9 mouse cellular contexts compared by ENCODE assay signal in genomic region chr17:25802825-25803517, GRCm38 (mm10). TPM values are rescaled to one million over a fixed set of nuclear protein-coding genes. Genes with fewer than 3 reads are reported as not detected.
DNase-seq lines count a peak whose midpoint lies in the region; ATAC-seq and TF ChIP-seq lines count a peak whose summit lies in the region.
"Had no signal": no experiment of that assay in that cellular context is flagged by ENCODE, and none has a peak within 500 bp of the region (broad histone marks: within the 10 kb centered on the region; RNA-seq: fewer than 3 reads in every experiment).

No protein-coding gene starts in this region.

- no peaks in the 10 kb centered on the region for H3K4me1 ChIP-seq in kidney, embryonic 14.5 days (ENCODE audit: control insufficient read depth, insufficient read depth, low read length)
- no peaks in the 10 kb centered on the region for H3K4me1 ChIP-seq in embryonic facial prominence, embryonic 13.5 days
- H3K4me1 ChIP-seq in heart, embryonic 14.5 days (ENCODE audit: control insufficient read depth in 2 of 2, insufficient read depth in 2 of 2, low read length in 2 of 2), result peaks cover 5 to 9% of the 10 kb centered on the region in 2 experiments
- H3K4me1 ChIP-seq in olfactory bulb, adult 2 months (ENCODE audit: control insufficient read depth, insufficient read depth, low read length), result peaks cover 17% of the 10 kb centered on the region
- no peaks in the 10 kb centered on the region for H3K4me1 ChIP-seq in kidney, adult 2 months (ENCODE audit: control insufficient read depth, insufficient read depth, low read length)

- H3K9ac ChIP-seq in kidney, embryonic 14.5 days (ENCODE audit: low read depth, low read length), result peak overlapping the region; percentile 40; the same call in 1 of the 2 replicates
- peak overlapping the region; percentile 40; the same call in 1 of the 2 replicates for H3K9ac ChIP-seq in embryonic facial prominence, embryonic 13.5 days
- no peak overlapping the region for H3K9ac ChIP-seq in heart, embryonic 14.5 days (ENCODE audit: low read length)

- no peak for TF ChIP-seq POLR2A in olfactory bulb, adult 2 months (IDR thresholded peaks at IDR 0.05; ENCODE audit: insufficient read depth, low read depth, low read length)
- TF ChIP-seq POLR2A in kidney, adult 2 months (IDR thresholded peaks at IDR 0.05; ENCODE audit: low read depth, low read length), result no peak

- H3K27me3 ChIP-seq in kidney, embryonic 14.5 days (ENCODE audit: control insufficient read depth, insufficient read depth, low read length), result peaks cover 2% of the 10 kb centered on the region
- peaks cover 30% of the 10 kb centered on the region for H3K27me3 ChIP-seq in embryonic facial prominence, embryonic 13.5 days
- peaks cover 2% of the 10 kb centered on the region for H3K27me3 ChIP-seq in heart, embryonic 14.5 days (ENCODE audit: control insufficient read depth, insufficient read depth, low read length)
- H3K27me3 ChIP-seq in kidney, adult 2 months (replicated peaks; ENCODE audit: control insufficient read depth, insufficient read depth, low read length), result no peaks in the 10 kb centered on the region

- no peak overlapping the region for H3K4me2 ChIP-seq in kidney, embryonic 14.5 days (replicated peaks; ENCODE audit: low read depth, low read length)
- no peak overlapping the region for H3K4me2 ChIP-seq in embryonic facial prominence, embryonic 13.5 days
- H3K4me2 ChIP-seq in heart, embryonic 14.5 days (ENCODE audit: low read length), result peak overlapping the region; percentile 44

- no peak overlapping the region for H3K27ac ChIP-seq in kidney, embryonic 14.5 days (ENCODE audit: low read depth, low read length)
- H3K27ac ChIP-seq in embryonic facial prominence, embryonic 13.5 days, result no peak overlapping the region
- peak overlapping the region in 1 of 2 experiments; percentile 25; a peak in 1 of 4 replicates for H3K27ac ChIP-seq in heart, embryonic 14.5 days (replicated peaks in 1 of 2; ENCODE audit: control insufficient read depth in 1 of 2, insufficient read depth in 1 of 2, low read depth in 2 of 2, low read length in 2 of 2)
- peak overlapping the region; percentile 99 for H3K27ac ChIP-seq in olfactory bulb, adult 2 months (ENCODE audit: insufficient read depth, low read depth, low read length)
- H3K27ac ChIP-seq in kidney, adult 2 months (ENCODE audit: insufficient read depth, low read depth, low read length), result no peak overlapping the region

- H3K9me3 ChIP-seq in kidney, embryonic 14.5 days (ENCODE audit: control insufficient read depth, low read length), result no peaks in the 10 kb centered on the region
- H3K9me3 ChIP-seq in embryonic facial prominence, embryonic 13.5 days, result no peaks in the 10 kb centered on the region
- H3K9me3 ChIP-seq in heart, embryonic 14.5 days (ENCODE audit: control insufficient read depth, low read length), result no peaks in the 10 kb centered on the region

- DNase-seq in kidney, postnatal 4 days, result no peak
- DNase-seq in left cerebral cortex, adult 11 months (ENCODE audit: low spot score), result peak; percentile 71
- no peak for DNase-seq in kidney, adult 2 months
- no peak for DNase-seq in kidney, postnatal 36 days

- WGBS in kidney, embryonic 14.5 days, result 12% methylated on average over 10 of the region's 10 CpGs
- WGBS in embryonic facial prominence, embryonic 13.5 days, result 14% methylated on average over 10 of the region's 10 CpGs
- 12% methylated on average over 10 of the region's 10 CpGs for WGBS in heart, embryonic 14.5 days
- 6% methylated on average over 10 of the region's 10 CpGs for WGBS in olfactory bulb, adult 2 months
- WGBS in kidney, adult 2 months, result 9% methylated on average over 10 of the region's 10 CpGs

- no peaks in the 10 kb centered on the region for H3K36me3 ChIP-seq in kidney, embryonic 14.5 days (ENCODE audit: control insufficient read depth, insufficient read depth, low read length)
- no peaks in the 10 kb centered on the region for H3K36me3 ChIP-seq in embryonic facial prominence, embryonic 13.5 days
- no peaks in the 10 kb centered on the region for H3K36me3 ChIP-seq in heart, embryonic 14.5 days (ENCODE audit: control insufficient read depth, insufficient read depth, low read length)
- H3K36me3 ChIP-seq in kidney, adult 2 months (ENCODE audit: control insufficient read depth, insufficient read depth, low read length), result no peaks in the 10 kb centered on the region

- no peak overlapping the region for H3K4me3 ChIP-seq in kidney, embryonic 14.5 days (ENCODE audit: low read length)
- H3K4me3 ChIP-seq in embryonic facial prominence, embryonic 13.5 days, result no peak overlapping the region
- H3K4me3 ChIP-seq in heart, embryonic 14.5 days (ENCODE audit: control insufficient read depth in 1 of 2, insufficient read depth in 1 of 2, low read depth in 1 of 2, low read length in 2 of 2), result no peak overlapping the region
- H3K4me3 ChIP-seq in olfactory bulb, adult 2 months (ENCODE audit: insufficient read depth, low read depth, low read length), result peak overlapping the region; percentile 34
- H3K4me3 ChIP-seq in kidney, adult 2 months (ENCODE audit: insufficient read depth, low read depth, low read length), result no peak overlapping the region

- TF ChIP-seq CTCF in olfactory bulb, adult 2 months (IDR thresholded peaks at IDR 0.05; ENCODE audit: insufficient read depth, low read depth, low read length), result no peak
- TF ChIP-seq CTCF in kidney, adult 2 months (conservative IDR thresholded peaks at IDR 0.05; ENCODE audit: insufficient read depth, insufficient read length, low read depth, low read length), result no peak

- ATAC-seq in kidney, embryonic 14.5 days (ENCODE audit: low FRiP score, low TSS enrichment), result no peak; the same call in 1 of the 2 replicates
- no peak for ATAC-seq in embryonic facial prominence, embryonic 13.5 days (ENCODE audit: insufficient number of reproducible peaks, insufficient read depth, low FRiP score, low TSS enrichment, low read depth)
- peak; percentile 82 for ATAC-seq in heart, embryonic 14.5 days (ENCODE audit: insufficient number of reproducible peaks, insufficient read depth, low FRiP score, low read depth)

RNA-seq across cellular contexts. Expression of gene Fbxl16, which starts 5.9 kb away (rescaled TPM):
- 1.1 and 1.3 TPM in 2 replicates for polyA plus RNA-seq in kidney, embryonic 14.5 days (2014; fragmentation: Nextera tagmentation; extraction: Ambion mirVana)
- polyA plus RNA-seq in embryonic facial prominence, embryonic 13.5 days (2015; fragmentation: Nextera tagmentation; extraction: Ambion mirVana), result 3.6 and 4.2 TPM in 2 replicates
- polyA plus RNA-seq in heart, embryonic 14.5 days (2014; fragmentation: Nextera tagmentation; extraction: Ambion mirVana), result 0.85 and 1.1 TPM in 2 replicates
- not detected in 2 replicates for polyA plus RNA-seq in olfactory bulb, adult 2 months (2012; ENCODE audit: insufficient read depth, insufficient read length, low replicate concordance, missing spikeins)
- 3.6 TPM in 2 replicates for polyA plus RNA-seq in kidney, adult 2 months (2012; rRNA removed)

RNA-seq across cellular contexts. Expression of gene Metrn, which starts 6.0 kb away (rescaled TPM):
- polyA plus RNA-seq in kidney, embryonic 14.5 days (2014; fragmentation: Nextera tagmentation; extraction: Ambion mirVana), result 8.2 and 28.6 TPM in 2 replicates
- 43.4 and 50.1 TPM in 2 replicates for polyA plus RNA-seq in embryonic facial prominence, embryonic 13.5 days (2015; fragmentation: Nextera tagmentation; extraction: Ambion mirVana)
- polyA plus RNA-seq in heart, embryonic 14.5 days (2014; fragmentation: Nextera tagmentation; extraction: Ambion mirVana), result 3.3 and 10.1 TPM in 2 replicates
- polyA plus RNA-seq in olfactory bulb, adult 2 months (2012; ENCODE audit: insufficient read depth, insufficient read length, low replicate concordance, missing spikeins), result not detected in 2 replicates
- 50.1 and 61.3 TPM in 2 replicates for polyA plus RNA-seq in kidney, adult 2 months (2012; rRNA removed)

RNA-seq across cellular contexts. Expression of gene AC134908.4, which starts 7.5 kb away (rescaled TPM):
- not detected in 2 replicates for polyA plus RNA-seq in kidney, embryonic 14.5 days (2014; fragmentation: Nextera tagmentation; extraction: Ambion mirVana)
- polyA plus RNA-seq in embryonic facial prominence, embryonic 13.5 days (2015; fragmentation: Nextera tagmentation; extraction: Ambion mirVana), result not detected in 2 replicates
- polyA plus RNA-seq in heart, embryonic 14.5 days (2014; fragmentation: Nextera tagmentation; extraction: Ambion mirVana), result not detected in 2 replicates
- polyA plus RNA-seq in olfactory bulb, adult 2 months (2012; ENCODE audit: insufficient read depth, insufficient read length, low replicate concordance, missing spikeins), result not detected in 2 replicates
- polyA plus RNA-seq in kidney, adult 2 months (2012; rRNA removed), result 0.64 TPM in 1 of 2 replicates, not detected in the other

RNA-seq across cellular contexts. Expression of gene Fam173a, which starts 10.3 kb away (rescaled TPM):
- polyA plus RNA-seq in kidney, embryonic 14.5 days (2014; fragmentation: Nextera tagmentation; extraction: Ambion mirVana), result 90.2 and 111 TPM in 2 replicates
- polyA plus RNA-seq in embryonic facial prominence, embryonic 13.5 days (2015; fragmentation: Nextera tagmentation; extraction: Ambion mirVana), result 65.3 and 78.1 TPM in 2 replicates
- polyA plus RNA-seq in heart, embryonic 14.5 days (2014; fragmentation: Nextera tagmentation; extraction: Ambion mirVana), result 58.4 and 76.0 TPM in 2 replicates
- polyA plus RNA-seq in olfactory bulb, adult 2 months (2012; ENCODE audit: insufficient read depth, insufficient read length, low replicate concordance, missing spikeins), result not detected in 2 replicates
- polyA plus RNA-seq in kidney, adult 2 months (2012; rRNA removed), result 152 and 158 TPM in 2 replicates

RNA-seq across cellular contexts. Expression of gene Ccdc78, which starts 16.6 kb away (rescaled TPM):
- 0.32 and 0.41 TPM in 2 replicates for polyA plus RNA-seq in kidney, embryonic 14.5 days (2014; fragmentation: Nextera tagmentation; extraction: Ambion mirVana)
- 0.20 and 0.25 TPM in 2 replicates for polyA plus RNA-seq in embryonic facial prominence, embryonic 13.5 days (2015; fragmentation: Nextera tagmentation; extraction: Ambion mirVana)
- polyA plus RNA-seq in heart, embryonic 14.5 days (2014; fragmentation: Nextera tagmentation; extraction: Ambion mirVana), result 0.09 TPM in 1 of 2 replicates, not detected in the other
- polyA plus RNA-seq in olfactory bulb, adult 2 months (2012; ENCODE audit: insufficient read depth, insufficient read length, low replicate concordance, missing spikeins), result not detected in 2 replicates
- 0.06 and 0.12 TPM in 2 replicates for polyA plus RNA-seq in kidney, adult 2 months (2012; rRNA removed)
- polyA plus RNA-seq: spleen, adult 2 months had no signal
